ENCODE assay signal across 8 mouse cellular contexts in genomic region chr2:119743808-119744162, GRCm38 (mm10). TPM values are rescaled to one million over a fixed set of nuclear protein-coding genes. Genes with fewer than 3 reads are reported as not detected.
DNase-seq lines count a peak whose midpoint lies in the region; ATAC-seq and TF ChIP-seq lines count a peak whose summit lies in the region.

No protein-coding gene starts in this region.

- 3% methylated on average over 22 of the region's 22 CpGs for WGBS in hindbrain, embryonic 14.5 days
- 12% methylated on average over 22 of the region's 22 CpGs for WGBS in lung, postnatal 0 days

- H3K9me3 ChIP-seq in hindbrain, embryonic 14.5 days (ENCODE audit: control insufficient read depth, low read length): no peaks in the 10 kb centered on the region
- no peaks in the 10 kb centered on the region for H3K9me3 ChIP-seq in lung, postnatal 0 days (ENCODE audit: low read length)

- H3K27ac ChIP-seq in hindbrain, embryonic 14.5 days: no peak overlapping the region
- H3K27ac ChIP-seq in lung, postnatal 0 days (ENCODE audit: low read length): peak overlapping the region; percentile 32; the same call in 1 of the 2 replicates

- peak overlapping the region; percentile 6 for H3K4me2 ChIP-seq in hindbrain, embryonic 14.5 days (replicated peaks)
- peak overlapping the region; percentile 100 for H3K4me2 ChIP-seq in lung, postnatal 0 days (replicated peaks; ENCODE audit: low read depth, low read length)

- no peak overlapping the region for H3K9ac ChIP-seq in hindbrain, embryonic 14.5 days
- H3K9ac ChIP-seq in lung, postnatal 0 days (replicated peaks; ENCODE audit: low read depth): no peak overlapping the region

- 0 out of 2 replicates have a peak, but pooled peaks have one; percentile 10 for TF ChIP-seq CTCF in lung, postnatal 0 days (IDR thresholded peaks at IDR 0.05)

- H3K27me3 ChIP-seq in hindbrain, embryonic 14.5 days (ENCODE audit: control insufficient read depth, insufficient read depth, low read length): peaks cover 51% of the 10 kb centered on the region
- peaks cover 17% of the 10 kb centered on the region; the same call in 1 of the 2 replicates for H3K27me3 ChIP-seq in lung, postnatal 0 days (replicated peaks; ENCODE audit: insufficient read depth, low read length)

- no peak for TF ChIP-seq EP300 in lung, postnatal 0 days (IDR thresholded peaks at IDR 0.05)

- peak overlapping the region; percentile 10; the same call in 1 of the 2 replicates for H3K4me3 ChIP-seq in hindbrain, embryonic 14.5 days (replicated peaks; ENCODE audit: low read length)
- H3K4me3 ChIP-seq in lung, postnatal 0 days (ENCODE audit: low read depth, low read length): peak overlapping the region; percentile 17

- peaks cover 20% of the 10 kb centered on the region for H3K4me1 ChIP-seq in hindbrain, embryonic 14.5 days (replicated peaks; ENCODE audit: control insufficient read depth, insufficient read depth, low read length)
- peaks cover 25% of the 10 kb centered on the region for H3K4me1 ChIP-seq in lung, postnatal 0 days (ENCODE audit: insufficient read depth, low read depth, low read length)

- peak; percentile 54 for DNase-seq in MN1 (ENCODE audit: low spot score)
- DNase-seq in hindbrain, embryonic 14.5 days (ENCODE audit: low spot score): no peak
- peak; percentile 81 for DNase-seq in lung, postnatal 0 days (ENCODE audit: low spot score)
- no peak for DNase-seq in cerebellum, adult 9-10 months
- DNase-seq in left cerebral cortex, adult 8-10 months (ENCODE audit: low spot score in 2 of 2): no peak
- DNase-seq in cerebellum, adult 9-11 months: no peak

- peak; percentile 10 for ATAC-seq in CD4-positive, CD25-positive, alpha-beta regulatory T cell, adult 4 months
- ATAC-seq in hindbrain, embryonic 14.5 days (ENCODE audit: low FRiP score): no peak
- ATAC-seq in lung, postnatal 0 days: peak; percentile 71
- ATAC-seq in granulocyte monocyte progenitor cell, adult 5-6 weeks (replicated peaks; ENCODE audit: poor library complexity, severe bottlenecking): no peak

- H3K36me3 ChIP-seq in hindbrain, embryonic 14.5 days (replicated peaks; ENCODE audit: control insufficient read depth, insufficient read depth): no peaks in the 10 kb centered on the region
- no peaks in the 10 kb centered on the region for H3K36me3 ChIP-seq in lung, postnatal 0 days (ENCODE audit: insufficient read depth, low read length)

RNA-seq across cellular contexts. Expression of gene Itpka, which starts 1.6 kb away (rescaled TPM):
- polyA plus RNA-seq in CD4-positive, CD25-positive, alpha-beta regulatory T cell, adult 4 months (2017; shearing (Covaris generic)): under 1 TPM in 1 of 2 experiments, not detected in 1; 0.30 TPM
- 0.31 and 0.33 TPM in 2 replicates for polyA plus RNA-seq in hindbrain, embryonic 14.5 days (2014; fragmentation: Nextera tagmentation; extraction: Ambion mirVana)
- polyA plus RNA-seq in lung, postnatal 0 days (2015; fragmentation: Nextera tagmentation; extraction: Ambion mirVana): 6.5 and 6.6 TPM in 2 replicates
- 100 to 1,000 TPM; 160 to 178 (median 177) TPM for total RNA-seq in left cerebral cortex, adult 8-10 months (2022)
- total RNA-seq in granulocyte monocyte progenitor cell, adult 5-6 weeks (2014; fragmentation: Nextera tagmentation): 0.47 TPM in 1 of 2 replicates, not detected in the other
- 0.57 TPM in 1 of 2 replicates, not detected in the other for total RNA-seq in granulocyte monocyte progenitor cell, adult 5-6 weeks (2017)

RNA-seq across cellular contexts. Expression of gene Ltk, which starts 16.4 kb away (rescaled TPM):
- polyA plus RNA-seq in CD4-positive, CD25-positive, alpha-beta regulatory T cell, adult 4 months (2017; shearing (Covaris generic)): not detected
- polyA plus RNA-seq in hindbrain, embryonic 14.5 days (2014; fragmentation: Nextera tagmentation; extraction: Ambion mirVana): 1.6 and 2.7 TPM in 2 replicates
- polyA plus RNA-seq in lung, postnatal 0 days (2015; fragmentation: Nextera tagmentation; extraction: Ambion mirVana): 0.79 and 1.3 TPM in 2 replicates
- 10 to 100 TPM; 19.7 to 23.2 (median 20.4) TPM for total RNA-seq in left cerebral cortex, adult 8-10 months (2022)
- not detected in 2 replicates for total RNA-seq in granulocyte monocyte progenitor cell, adult 5-6 weeks (2014; fragmentation: Nextera tagmentation)
- not detected in 2 replicates for total RNA-seq in granulocyte monocyte progenitor cell, adult 5-6 weeks (2017)

RNA-seq across cellular contexts. Expression of gene Rpap1, which starts 43.6 kb away (rescaled TPM):
- 10 to 100 TPM; 15.7 to 34.0 TPM for polyA plus RNA-seq in CD4-positive, CD25-positive, alpha-beta regulatory T cell, adult 4 months (2017; shearing (Covaris generic))
- 15.8 and 18.1 TPM in 2 replicates for polyA plus RNA-seq in hindbrain, embryonic 14.5 days (2014; fragmentation: Nextera tagmentation; extraction: Ambion mirVana)
- 10.0 and 11.0 TPM in 2 replicates for polyA plus RNA-seq in lung, postnatal 0 days (2015; fragmentation: Nextera tagmentation; extraction: Ambion mirVana)
- 10 to 100 TPM; 18.8 to 21.2 (median 20.4) TPM for total RNA-seq in left cerebral cortex, adult 8-10 months (2022)
- total RNA-seq in granulocyte monocyte progenitor cell, adult 5-6 weeks (2014; fragmentation: Nextera tagmentation): 15.8 and 16.1 TPM in 2 replicates
- 10.7 and 11.7 TPM in 2 replicates for total RNA-seq in granulocyte monocyte progenitor cell, adult 5-6 weeks (2017)

RNA-seq across cellular contexts. Expression of gene Tyro3, which starts 53.7 kb away (rescaled TPM):
- 1 to 10 TPM; 1.1 to 1.3 TPM for polyA plus RNA-seq in CD4-positive, CD25-positive, alpha-beta regulatory T cell, adult 4 months (2017; shearing (Covaris generic))
- polyA plus RNA-seq in hindbrain, embryonic 14.5 days (2014; fragmentation: Nextera tagmentation; extraction: Ambion mirVana): 26.4 and 26.7 TPM in 2 replicates
- polyA plus RNA-seq in lung, postnatal 0 days (2015; fragmentation: Nextera tagmentation; extraction: Ambion mirVana): 7.3 and 7.9 TPM in 2 replicates
- 100 to 1,000 TPM; 180 to 223 (median 191) TPM for total RNA-seq in left cerebral cortex, adult 8-10 months (2022)
- 0.15 TPM in 1 of 2 replicates, not detected in the other for total RNA-seq in granulocyte monocyte progenitor cell, adult 5-6 weeks (2014; fragmentation: Nextera tagmentation)
- not detected in 2 replicates for total RNA-seq in granulocyte monocyte progenitor cell, adult 5-6 weeks (2017)

Comparison
In these comparisons a context has a peak if more than half of its experiments do, and no peak if none do; other contexts are left out.
1. ATAC-seq: peak in CD4-positive, CD25-positive, alpha-beta regulatory T cell, adult 4 months (single experiment) and lung, postnatal 0 days (single experiment); none in hindbrain, embryonic 14.5 days (single experiment) and granulocyte monocyte progenitor cell, adult 5-6 weeks (single experiment).
2. DNase-seq: peak in MN1 (single experiment) and lung, postnatal 0 days (single experiment); none in hindbrain, embryonic 14.5 days (single experiment), cerebellum, adult 9-10 months (single experiment), left cerebral cortex, adult 8-10 months (0 of 2) and cerebellum, adult 9-11 months (single experiment).